Mouse (Mus musculus) left cerebral cortex, adult 11 months (tissue): Measurements from ENCODE around the gene Atf2.

Experiments used
- DNase-seq: peaks from one replicate; pipeline ENCODE4 v3.0.0; 2022; ENCODE audit warnings: low spot score

The Atf2 gene

DNA sequence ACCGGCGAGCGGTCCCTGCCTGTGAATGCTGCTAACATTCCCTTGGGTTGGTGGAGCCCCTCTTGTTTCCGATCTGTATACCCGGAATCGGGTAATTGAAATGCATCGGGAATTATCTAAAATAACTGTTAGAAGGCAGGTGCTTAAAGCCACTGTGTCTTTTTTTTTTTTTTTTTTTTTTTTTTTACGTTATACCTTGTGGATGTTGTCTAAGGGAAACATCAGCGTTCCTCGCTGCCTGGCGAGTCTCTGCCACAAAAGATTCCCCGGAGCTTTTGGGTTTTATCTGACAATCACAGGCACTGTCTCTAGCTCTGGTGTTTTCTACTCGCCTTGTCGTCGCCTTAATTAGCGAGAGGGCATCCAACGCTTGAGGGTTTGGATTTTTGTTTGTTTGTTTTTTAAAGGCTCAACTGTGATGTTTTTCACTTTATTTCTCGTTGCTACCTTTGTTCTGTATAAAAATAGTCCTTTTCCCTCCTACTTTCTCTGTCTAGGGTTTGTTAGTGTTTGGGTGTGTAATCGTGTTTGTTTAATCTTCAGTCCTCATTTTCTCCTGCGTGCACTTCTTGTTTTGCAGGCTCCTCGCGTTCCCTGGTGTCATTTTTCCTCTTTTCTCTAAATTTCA is 116.6 kb downstream of the Atf2 start:
- DNase-seq = no peak

DNA sequence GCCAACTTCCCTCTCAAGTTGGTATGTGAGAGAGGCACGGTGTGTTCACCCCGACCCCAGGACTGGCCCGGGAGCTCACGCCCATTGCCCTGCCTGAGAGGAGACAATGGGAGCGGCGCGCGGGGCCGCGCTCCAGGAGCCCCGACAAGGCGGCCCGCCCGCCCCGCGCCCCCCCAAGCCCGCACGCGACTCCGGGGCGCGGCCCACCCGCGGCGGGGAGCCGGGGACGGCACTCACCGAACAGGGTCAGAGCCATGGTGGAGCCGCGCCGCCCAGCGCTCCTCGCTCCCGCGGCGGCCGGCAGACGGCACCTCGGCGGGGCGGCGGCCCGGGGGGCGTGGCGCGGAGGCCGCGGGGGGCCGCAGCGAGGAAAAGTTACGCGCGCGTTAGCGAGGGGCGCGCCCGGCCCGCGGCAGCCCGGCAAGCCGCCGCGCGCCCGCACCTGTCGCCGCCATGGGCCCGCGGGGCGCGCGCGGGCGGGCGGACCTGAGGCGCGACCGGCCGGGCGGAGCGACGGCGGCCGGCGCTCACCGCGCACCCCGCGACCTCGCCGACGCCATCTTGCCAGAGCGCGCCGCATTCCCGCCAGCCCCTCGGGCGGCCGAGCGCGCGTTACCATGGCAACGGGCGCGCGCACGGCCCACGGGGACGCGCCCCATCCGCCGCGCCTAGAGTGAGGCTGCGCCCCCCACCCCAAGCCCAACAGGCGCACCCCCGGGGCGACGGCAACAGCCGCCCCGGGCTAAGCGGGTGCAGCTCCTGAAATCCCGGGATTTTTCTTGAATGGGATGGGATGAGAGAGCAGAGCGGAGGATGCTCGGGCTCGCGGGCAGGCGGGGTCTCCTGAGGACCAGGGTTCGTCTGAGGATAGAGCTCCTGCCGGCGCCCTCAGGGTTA is 117.4 kb downstream of the Atf2 start, which contains the start of gene Chn1:
Gene Chn1, minus strand, starts transcription at position 561 of the 897 bp plus-strand sequence.
- DNase-seq = peak; percentile 51

DNA sequence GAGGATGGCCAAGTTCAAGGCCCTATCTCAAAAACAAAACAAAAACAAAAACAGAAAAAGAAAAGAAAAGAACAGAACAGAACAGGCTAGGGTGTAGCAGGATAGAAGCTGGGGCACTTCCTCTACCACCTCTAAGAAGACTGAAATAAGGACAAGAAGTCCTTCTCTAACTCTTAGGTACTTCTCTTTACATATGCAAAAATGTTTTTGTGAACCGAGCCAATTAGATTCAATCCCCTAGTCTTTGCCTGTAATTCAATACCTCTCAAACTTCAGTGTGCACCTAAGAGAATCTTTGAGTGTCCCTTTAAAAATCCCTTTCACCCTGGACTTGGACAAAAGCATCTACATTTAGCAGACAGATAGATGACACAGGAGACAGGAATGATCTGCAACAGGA is 119.5 kb downstream of the Atf2 start:
- no peak for DNase-seq

DNA sequence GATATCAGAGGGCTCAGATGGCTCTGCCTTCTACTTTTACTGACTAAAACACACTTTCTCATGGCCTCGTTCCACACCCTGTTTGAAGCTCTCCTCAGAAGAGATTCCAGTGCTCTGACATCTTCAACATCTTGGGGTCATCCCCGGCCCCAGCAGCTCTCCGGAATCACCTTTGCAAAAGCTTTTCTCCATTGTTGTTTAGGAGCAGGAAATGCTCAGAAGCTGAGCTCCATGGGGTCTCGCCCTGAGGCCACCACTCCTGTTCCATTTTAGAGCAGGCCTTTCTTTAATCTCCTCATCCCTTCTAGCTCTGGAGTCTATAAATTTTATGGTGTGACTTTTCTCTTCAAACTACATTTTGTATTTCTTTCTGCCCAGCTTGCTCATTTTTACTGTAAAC is 123.8 kb downstream of the Atf2 start:
- DNase-seq = no peak
